Mouse (Mus musculus): ENCODE measurements at regions not wholly inside any gene's neighbourhood (a gene's known extent, or its start where the extent isn't known, plus 50 kb on each side); places are given as distances from the start of the nearest gene placed in this dataset.

DNA sequence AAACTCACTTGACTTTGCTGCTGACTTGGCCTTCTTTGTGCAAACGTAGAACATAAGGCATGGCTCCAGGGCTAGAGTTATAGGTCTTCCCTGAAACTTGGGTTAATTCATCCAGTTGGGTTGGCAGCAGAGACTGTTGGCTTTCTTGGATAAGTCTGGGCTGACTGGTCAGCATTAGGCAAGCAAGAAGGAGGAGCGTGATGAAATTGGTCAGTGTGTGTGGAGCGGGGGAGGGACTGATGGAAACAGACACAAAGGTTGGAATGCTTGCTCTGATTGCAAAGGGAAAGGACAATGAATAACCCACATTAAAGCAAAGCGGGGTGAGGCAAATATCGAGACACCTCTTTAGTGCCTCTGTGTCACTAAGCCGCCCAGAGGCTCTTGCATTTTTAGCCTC is 120.3 kb downstream of the Dyrk2 start:
- TF ChIP-seq CTCF (IDR thresholded peaks at IDR 0.05; ENCODE audit: borderline replicate concordance, insufficient read depth, low read length) = no peak
- no peak for TF ChIP-seq POLR2A (IDR thresholded peaks at IDR 0.05; ENCODE audit: low read depth, low read length)
- H3K27ac ChIP-seq (ENCODE audit: insufficient read depth, low read length) = no peak overlapping the region
- peaks cover 8% of the 10 kb centered on the region for H3K4me1 ChIP-seq (ENCODE audit: control insufficient read depth, insufficient read depth, low read length)
- no peak overlapping the region for H3K4me3 ChIP-seq (ENCODE audit: insufficient read depth, low read length)

DNA sequence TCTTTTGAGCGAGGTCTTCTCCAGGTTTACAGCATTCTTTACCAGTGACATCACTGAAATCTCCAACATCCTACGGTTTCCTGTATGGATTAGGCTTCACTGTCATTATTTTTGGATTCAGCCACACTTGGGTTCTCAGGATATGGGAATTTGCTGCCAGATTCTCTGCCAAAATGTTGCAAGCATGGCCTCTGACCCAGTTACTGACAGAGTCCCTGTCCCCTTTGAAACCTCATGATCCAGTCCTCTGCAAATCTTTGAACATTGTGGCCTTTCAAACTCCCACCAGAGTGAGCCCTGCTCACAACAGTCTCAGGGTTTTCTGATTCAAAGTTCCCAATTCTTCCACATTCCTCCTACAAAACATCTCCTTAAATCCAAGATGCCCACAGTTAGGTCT is 118.9 kb downstream of the Dyrk2 start:
- Histone ChIP-seq H3K4me1 (ENCODE audit: control insufficient read depth, insufficient read depth, low read length) (peaks cover 8% of the 10 kb centered on the region), H3K4me3 (ENCODE audit: insufficient read depth, low read length) (no peak overlapping the region), H3K27ac (ENCODE audit: insufficient read depth, low read length) (no peak overlapping the region)
- no peak for TF ChIP-seq CTCF (IDR thresholded peaks at IDR 0.05; ENCODE audit: borderline replicate concordance, insufficient read depth, low read length)
- TF ChIP-seq POLR2A (IDR thresholded peaks at IDR 0.05; ENCODE audit: low read depth, low read length) = no peak

DNA sequence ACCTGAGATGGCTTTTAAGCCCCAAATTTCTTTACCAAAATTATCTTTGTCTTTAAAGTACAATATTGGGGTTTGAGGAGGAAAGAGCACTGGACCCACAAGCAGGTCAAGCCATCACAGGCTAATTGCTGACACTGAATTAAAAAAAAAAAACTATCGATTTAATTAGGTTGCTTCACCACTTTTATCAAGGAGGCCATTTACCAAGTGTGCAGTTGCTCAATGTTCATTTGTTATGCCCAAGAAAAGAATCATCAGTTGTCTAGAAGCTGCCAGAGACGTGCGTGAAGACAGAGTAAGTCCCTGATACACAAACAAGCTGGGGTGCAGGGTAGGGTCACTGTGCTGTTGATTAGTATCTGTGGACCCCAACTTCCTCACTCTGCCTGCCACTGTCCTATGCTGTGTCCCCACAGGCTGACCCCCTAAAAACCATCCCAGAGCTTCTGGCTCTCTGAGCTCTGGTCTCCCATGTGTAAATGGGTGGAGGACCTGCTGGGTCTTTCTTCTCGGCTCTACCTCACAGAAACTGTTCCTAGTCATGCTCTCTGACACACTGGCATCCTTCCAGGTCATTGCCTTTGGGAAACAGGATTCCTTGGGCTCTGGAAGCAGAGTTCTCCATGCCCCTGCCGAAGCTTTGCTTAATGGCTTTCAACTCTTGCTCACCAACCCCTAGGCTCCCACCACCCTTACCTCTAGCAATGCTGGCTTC is 116.8 kb downstream of the Dyrk2 start:
- Histone ChIP-seq H3K4me1 (ENCODE audit: control insufficient read depth, insufficient read depth, low read length) (no peaks in the 10 kb centered on the region), H3K27ac (ENCODE audit: insufficient read depth, low read length) (no peak overlapping the region), H3K4me3 (ENCODE audit: insufficient read depth, low read length) (no peak overlapping the region)
- no peak for TF ChIP-seq CTCF (IDR thresholded peaks at IDR 0.05; ENCODE audit: borderline replicate concordance, insufficient read depth, low read length)
- TF ChIP-seq POLR2A (IDR thresholded peaks at IDR 0.05; ENCODE audit: low read depth, low read length) = no peak

DNA sequence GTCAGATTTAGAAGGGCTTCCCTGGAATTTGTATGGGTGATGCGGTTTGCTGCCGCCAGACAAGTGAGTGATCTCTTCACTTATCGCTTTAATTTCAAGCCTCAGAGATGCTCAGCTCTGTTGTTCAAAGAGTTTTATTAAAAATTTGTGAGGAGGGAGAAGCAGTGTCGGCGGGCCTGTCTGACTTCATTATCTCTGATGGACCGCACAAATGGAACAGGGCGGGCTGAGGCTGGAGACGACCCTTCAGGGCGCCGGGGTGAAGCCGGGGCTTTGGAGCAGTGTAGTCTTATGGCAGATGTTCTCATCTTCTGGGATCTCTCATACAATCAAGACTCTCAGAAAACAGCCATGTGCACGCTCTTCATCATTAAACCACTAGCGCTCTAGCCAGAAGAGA is 115.2 kb downstream of the Dyrk2 start:
- no peak for TF ChIP-seq CTCF (IDR thresholded peaks at IDR 0.05; ENCODE audit: borderline replicate concordance, insufficient read depth, low read length)
- TF ChIP-seq POLR2A (IDR thresholded peaks at IDR 0.05; ENCODE audit: low read depth, low read length) = no peak

DNA sequence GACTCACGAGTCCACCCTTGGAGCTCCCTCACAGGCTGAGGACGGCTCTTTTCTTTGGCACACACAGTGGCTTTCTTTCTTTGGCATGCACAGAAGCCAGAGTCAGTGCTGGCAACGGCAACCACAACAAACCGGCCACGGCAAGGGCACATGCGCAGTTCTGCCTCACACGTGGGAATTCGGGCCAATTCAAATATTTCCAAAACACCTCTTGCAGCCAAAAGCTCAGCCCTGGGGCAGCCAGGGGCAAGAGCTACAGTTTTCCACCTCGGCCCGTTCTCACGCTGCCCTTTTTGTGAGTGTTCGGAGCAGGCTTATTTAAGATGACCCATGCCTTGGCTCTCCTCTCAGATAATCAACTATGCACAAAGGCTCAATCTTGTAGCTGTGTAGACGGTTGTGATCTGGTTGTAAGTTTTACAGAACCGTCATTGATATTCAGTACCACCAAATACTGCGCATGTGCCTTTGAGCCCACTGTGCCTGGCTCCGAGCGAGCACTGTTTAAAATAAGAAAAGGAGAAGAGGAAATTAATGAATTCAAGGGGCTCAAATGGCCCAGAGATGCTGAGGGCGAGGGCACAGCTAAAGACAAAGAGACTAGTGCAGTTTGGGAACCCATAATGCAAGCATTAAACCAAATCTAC is 111.1 kb downstream of the Dyrk2 start:
- Histone ChIP-seq H3K27ac (ENCODE audit: insufficient read depth, low read length) (no peak overlapping the region), H3K4me1 (ENCODE audit: control insufficient read depth, insufficient read depth, low read length) (0 out of 2 replicates have a peak, but pooled peaks cover 2% of the 10 kb centered on the region), H3K4me3 (ENCODE audit: insufficient read depth, low read length) (no peak overlapping the region)
- no peak for TF ChIP-seq POLR2A (IDR thresholded peaks at IDR 0.05; ENCODE audit: low read depth, low read length)
- no peak for TF ChIP-seq CTCF (IDR thresholded peaks at IDR 0.05; ENCODE audit: borderline replicate concordance, insufficient read depth, low read length)

More for the DNA sequence above, 115.2 kb downstream of the Dyrk2 start:
- H3K4me3 ChIP-seq (ENCODE audit: insufficient read depth, low read length) = no peak overlapping the region
- no peak overlapping the region for H3K27ac ChIP-seq (ENCODE audit: insufficient read depth, low read length)
- no peaks in the 10 kb centered on the region for H3K4me1 ChIP-seq (ENCODE audit: control insufficient read depth, insufficient read depth, low read length)

DNA sequence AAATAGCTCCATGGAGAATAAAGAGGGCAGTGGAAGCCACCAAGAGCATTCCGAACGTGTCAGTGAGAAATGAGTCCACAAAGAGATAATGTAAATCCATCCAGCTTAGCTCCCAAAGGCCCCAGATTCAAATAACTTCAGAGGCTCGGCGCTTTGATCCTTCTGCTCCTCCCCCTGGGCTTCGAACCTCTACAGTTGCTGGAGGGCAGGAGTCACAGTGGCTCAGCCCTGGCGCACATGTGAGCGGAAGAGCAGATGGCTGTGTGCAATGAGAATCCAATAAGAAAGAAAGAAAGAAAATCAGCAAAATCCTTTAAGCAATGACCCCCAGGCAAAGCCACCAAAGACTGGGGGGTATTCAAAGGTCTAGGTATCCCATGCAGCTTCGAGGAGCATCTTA is 109.6 kb downstream of the Dyrk2 start:
- Histone ChIP-seq H3K4me3 (ENCODE audit: insufficient read depth, low read length) (no peak overlapping the region), H3K27ac (ENCODE audit: insufficient read depth, low read length) (no peak overlapping the region), H3K4me1 (ENCODE audit: control insufficient read depth, insufficient read depth, low read length) (0 out of 2 replicates have a peak, but pooled peaks cover 2% of the 10 kb centered on the region)
- TF ChIP-seq POLR2A (IDR thresholded peaks at IDR 0.05; ENCODE audit: low read depth, low read length) (no peak), CTCF (IDR thresholded peaks at IDR 0.05; ENCODE audit: borderline replicate concordance, insufficient read depth, low read length) (no peak)

DNA sequence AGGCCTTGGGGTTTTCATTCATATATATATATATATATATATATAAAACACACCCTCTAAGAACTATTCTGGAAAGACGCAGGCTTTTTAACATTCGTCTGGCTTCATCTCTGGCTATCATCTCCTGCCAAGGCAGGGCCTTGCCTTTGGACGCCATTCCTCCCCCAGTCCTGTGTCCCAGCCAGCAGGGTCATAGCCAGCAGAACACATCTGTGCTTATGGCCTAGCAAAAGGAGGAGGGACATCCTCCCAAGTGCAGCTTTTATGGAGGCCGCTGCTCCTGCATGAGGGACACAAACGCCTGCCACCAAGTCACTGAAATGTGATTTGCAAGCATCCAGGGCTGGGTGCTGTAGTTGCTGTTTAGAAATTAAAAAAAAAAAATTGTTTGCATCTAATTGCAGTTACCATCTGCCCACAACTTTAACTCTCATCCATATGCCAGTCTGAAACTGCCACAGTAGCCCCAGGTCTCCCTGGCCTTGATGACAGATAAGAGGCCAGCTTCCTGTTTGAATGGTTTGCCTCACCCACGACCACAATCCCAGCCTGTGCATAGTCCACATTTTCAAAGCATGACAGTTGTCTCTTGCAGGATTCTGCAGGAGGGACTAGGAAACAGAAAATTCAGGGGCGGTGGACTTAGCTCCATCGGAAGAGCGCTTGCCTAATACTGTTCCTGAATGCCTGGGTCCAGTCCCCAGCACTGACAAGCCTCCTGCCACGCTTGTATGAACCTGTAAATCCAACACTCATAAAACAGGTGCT is 108.7 kb downstream of the Dyrk2 start:
- 0 out of 2 replicates have a peak, but pooled peaks cover 2% of the 10 kb centered on the region for H3K4me1 ChIP-seq (ENCODE audit: control insufficient read depth, insufficient read depth, low read length)
- no peak overlapping the region for H3K4me3 ChIP-seq (ENCODE audit: insufficient read depth, low read length)
- H3K27ac ChIP-seq (ENCODE audit: insufficient read depth, low read length) = no peak overlapping the region
- TF ChIP-seq CTCF (IDR thresholded peaks at IDR 0.05; ENCODE audit: borderline replicate concordance, insufficient read depth, low read length) (no peak), POLR2A (IDR thresholded peaks at IDR 0.05; ENCODE audit: low read depth, low read length) (no peak)

DNA sequence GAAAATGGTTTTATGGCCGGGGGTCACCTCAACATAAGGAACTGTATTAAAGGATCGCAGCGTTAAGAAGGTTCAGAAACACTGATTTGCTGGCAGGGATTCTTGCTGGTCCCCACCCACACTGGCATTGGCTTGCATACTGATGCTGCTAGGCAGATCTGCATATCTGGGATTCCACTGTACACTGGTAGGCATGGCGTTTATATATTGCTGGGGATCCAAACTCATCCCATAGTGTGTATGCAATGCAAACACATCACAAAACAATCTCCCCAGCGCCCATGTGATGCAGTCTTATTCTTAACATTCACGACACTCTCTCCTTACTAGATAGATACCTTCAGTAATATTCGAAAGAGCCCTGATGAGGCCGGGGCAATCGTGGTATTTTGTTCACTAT is 105.0 kb downstream of the Dyrk2 start:
- Histone ChIP-seq H3K27ac (ENCODE audit: insufficient read depth, low read length) (no peak overlapping the region), H3K4me1 (ENCODE audit: control insufficient read depth, insufficient read depth, low read length) (0 out of 2 replicates have a peak, but pooled peaks cover 2% of the 10 kb centered on the region), H3K4me3 (ENCODE audit: insufficient read depth, low read length) (no peak overlapping the region)
- TF ChIP-seq POLR2A (IDR thresholded peaks at IDR 0.05; ENCODE audit: low read depth, low read length) = no peak
- no peak for TF ChIP-seq CTCF (IDR thresholded peaks at IDR 0.05; ENCODE audit: borderline replicate concordance, insufficient read depth, low read length)

DNA sequence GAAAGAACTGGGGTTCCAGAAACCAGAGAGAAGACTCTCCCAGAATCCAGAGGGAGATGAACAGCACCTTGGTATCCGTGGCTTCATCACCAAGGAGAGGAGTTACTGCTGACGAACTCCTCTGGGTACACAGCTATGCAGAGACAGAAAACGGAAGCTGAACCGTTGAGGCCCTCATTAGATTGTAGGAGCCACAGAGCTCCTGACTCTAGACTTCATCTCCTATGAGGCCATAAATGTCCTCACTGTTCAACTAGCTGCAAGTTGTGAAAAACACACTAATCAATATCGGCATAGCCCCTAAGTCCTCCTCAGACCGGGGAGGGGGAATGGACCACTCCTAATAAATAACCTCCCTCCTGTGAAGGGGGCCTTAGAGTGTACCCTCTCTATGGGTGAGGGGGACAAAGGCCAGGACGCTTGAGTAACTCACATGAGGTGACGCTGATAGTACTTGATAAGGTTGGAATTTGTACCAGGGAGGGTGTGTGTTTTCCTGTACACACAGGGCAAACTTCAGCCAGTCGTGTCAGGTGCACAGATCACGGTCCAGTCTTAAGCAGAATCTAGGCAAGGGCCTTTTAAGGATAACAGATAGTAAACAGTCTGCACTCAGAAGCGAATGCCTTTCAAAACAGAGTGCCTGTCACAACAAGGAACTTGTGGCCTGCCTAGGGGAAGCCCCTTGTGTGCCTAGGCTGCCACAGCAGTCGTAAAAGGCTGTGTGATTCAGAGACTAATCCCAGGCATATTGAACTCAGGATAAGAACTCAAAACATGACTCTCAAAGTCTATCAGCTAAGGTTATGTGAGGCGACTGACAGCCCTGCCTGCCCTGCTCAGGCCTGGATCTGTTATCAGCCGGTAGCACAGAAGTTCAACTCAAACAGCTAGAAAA is 104.2 kb downstream of the Dyrk2 start:
- no peak for TF ChIP-seq POLR2A (IDR thresholded peaks at IDR 0.05; ENCODE audit: low read depth, low read length)
- TF ChIP-seq CTCF (IDR thresholded peaks at IDR 0.05; ENCODE audit: borderline replicate concordance, insufficient read depth, low read length) = no peak
- Histone ChIP-seq H3K4me1 (ENCODE audit: control insufficient read depth, insufficient read depth, low read length) (0 out of 2 replicates have a peak, but pooled peaks cover 2% of the 10 kb centered on the region), H3K27ac (ENCODE audit: insufficient read depth, low read length) (no peak overlapping the region)

More for the DNA sequence above, 104.2 kb downstream of the Dyrk2 start:
- no peak overlapping the region for H3K4me3 ChIP-seq (ENCODE audit: insufficient read depth, low read length)
